Mouse (Mus musculus) intestine, embryonic 15.5 days (tissue): ENCODE results near the gene Cand1. TPM values are rescaled to one million over a fixed set of nuclear protein-coding genes. Genes with fewer than 3 reads are reported as not detected.

Experiments used
- ATAC-seq: fragments of 200-750 bp; cut with Nextera tagmentation; 2 replicates; pipeline ENCODE4 v1.8.0; 2017; ENCODE audit warnings: moderate TSS enrichment, moderate library complexity
- H3K27ac ChIP-seq: fragments of 300-500 bp; sonication (generic); 2 replicates; pipeline ENCODE4 v1.5.1; 2015; ENCODE audit warnings: mild to moderate bottlenecking, inconsistent platforms
- H3K27me3 ChIP-seq: fragments of 300-500 bp; sonication (generic); replicated peaks from 2 replicates; pipeline ENCODE4 v1.6.1; 2015; ENCODE audit warnings: inconsistent platforms
- H3K36me3 ChIP-seq: fragments of 300-500 bp; sonication (generic); 2 replicates; pipeline ENCODE4 v1.6.1; 2015; ENCODE audit warnings: inconsistent platforms
- H3K4me1 ChIP-seq: fragments of 300-500 bp; sonication (generic); replicated peaks from 2 replicates; pipeline ENCODE4 v1.6.1; 2015; ENCODE audit warnings: inconsistent platforms
- H3K4me2 ChIP-seq: fragments of 300-500 bp; sonication (generic); replicated peaks from 2 replicates; pipeline ENCODE4 v1.6.1; 2015; ENCODE audit warnings: mild to moderate bottlenecking, inconsistent platforms
- H3K4me3 ChIP-seq: fragments of 300-500 bp; sonication (generic); replicated peaks from 2 replicates; pipeline ENCODE4 v1.5.1; 2015; ENCODE audit warnings: inconsistent platforms
- H3K9ac ChIP-seq: fragments of 300-500 bp; sonication (generic); 2 replicates; pipeline ENCODE4 v1.6.1; 2015; ENCODE audit warnings: inconsistent platforms
- H3K9me3 ChIP-seq: fragments of 300-500 bp; sonication (generic); 2 replicates; pipeline ENCODE4 v1.6.1; 2016; ENCODE audit warnings: inconsistent platforms
- WGBS: fragments of 180-500 bp; shearing (Covaris S2); methylation state at CpG from one replicate; pipeline ENCODE4 v1.1.7; 2015; 5-methylcytosine and 5-hydroxymethylcytosine counted together
- polyA plus RNA-seq: library from polyadenylated mRNA; unstranded; fragments of >200 nt; fragmentation: Nextera tagmentation; extraction: Ambion mirVana; gene quantifications from 2 replicates; pipeline ENCODE4 v1.2.1, GENCODE M21; 2015

The Cand1 gene
- polyA plus RNA-seq, 1 experiment from 2014 or later = 47.0 TPM

DNA sequence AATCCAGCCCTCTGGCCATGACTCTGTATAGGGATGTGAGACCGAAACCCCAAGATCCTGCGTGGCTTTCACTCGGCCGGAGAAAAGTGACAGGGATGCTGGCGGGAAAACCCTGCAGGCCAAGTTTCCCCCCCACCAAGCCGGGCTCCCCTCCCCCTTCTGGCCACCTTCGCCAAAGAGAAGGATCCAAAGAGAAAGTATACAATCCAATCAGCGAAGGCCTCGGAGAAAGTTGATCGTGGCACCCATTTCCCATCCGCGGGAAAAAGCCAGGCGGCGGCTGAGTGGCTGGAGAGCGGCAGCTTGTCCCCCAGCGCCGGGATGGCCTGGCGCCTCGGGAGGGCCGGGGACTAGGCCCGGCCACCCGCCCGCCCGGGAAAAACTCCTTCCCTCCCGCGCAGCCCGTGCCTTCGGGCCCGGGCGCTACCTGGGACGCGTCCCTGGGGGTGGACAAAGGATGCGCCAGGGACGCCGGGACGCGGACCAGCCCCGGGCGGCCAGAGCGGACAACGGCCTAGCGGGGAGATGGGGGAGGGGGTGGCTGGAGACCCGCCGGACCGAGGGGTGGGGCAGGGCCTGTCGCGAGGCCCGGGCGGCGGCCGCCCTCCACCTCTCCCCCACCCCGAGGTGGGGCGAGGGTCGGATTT, 747 bp downstream of the Cand1 start:
- Histone ChIP-seq H3K4me2 (peak overlapping the region; percentile 67), H3K4me1 (peaks cover 8% of the 10 kb centered on the region; the same call in 1 of the 2 replicates), H3K27me3 (no peaks in the 10 kb centered on the region), H3K9ac (peak overlapping the region; percentile 99), H3K27ac (peak overlapping the region; percentile 98), H3K9me3 (no peaks in the 10 kb centered on the region), H3K36me3 (no peaks in the 10 kb centered on the region), H3K4me3 (peak overlapping the region; percentile 99)
- peak; percentile 41 for ATAC-seq
- under 1% methylated on average over 54 of the region's 54 CpGs for WGBS

DNA sequence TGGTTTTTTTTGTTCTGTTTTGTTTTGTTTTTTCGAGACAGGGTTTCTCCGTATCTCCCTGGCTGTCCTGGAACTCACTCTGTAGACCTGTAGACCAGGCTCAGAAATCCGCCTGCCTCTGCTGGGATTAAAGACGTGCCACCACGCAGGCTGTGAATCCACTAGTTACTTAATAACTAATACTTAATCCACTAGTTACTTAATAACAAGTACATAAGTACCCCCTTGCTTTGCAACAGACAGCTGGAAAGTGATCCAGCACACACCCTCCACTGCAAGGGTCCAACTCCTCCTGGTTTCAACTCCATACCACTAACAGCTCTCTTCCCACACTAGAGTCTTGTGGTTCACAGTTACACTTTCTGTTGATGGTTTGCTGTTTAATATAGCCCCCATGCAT, 8.3 kb downstream of the Cand1 start:
- H3K36me3 ChIP-seq = 0 out of 2 replicates have a peak, but pooled peaks cover 3% of the 10 kb centered on the region
- H3K4me3 ChIP-seq = no peak overlapping the region
- 76% methylated on average over 5 of the region's 5 CpGs for WGBS
- no peaks in the 10 kb centered on the region for H3K9me3 ChIP-seq
- ATAC-seq = 0 out of 2 replicates have a peak, but pooled peaks have one; percentile 34
- no peak overlapping the region for H3K9ac ChIP-seq
- H3K4me2 ChIP-seq = no peak overlapping the region
- no peak overlapping the region for H3K27ac ChIP-seq
- H3K4me1 ChIP-seq = peaks cover 19% of the 10 kb centered on the region
- H3K27me3 ChIP-seq = no peaks in the 10 kb centered on the region

DNA sequence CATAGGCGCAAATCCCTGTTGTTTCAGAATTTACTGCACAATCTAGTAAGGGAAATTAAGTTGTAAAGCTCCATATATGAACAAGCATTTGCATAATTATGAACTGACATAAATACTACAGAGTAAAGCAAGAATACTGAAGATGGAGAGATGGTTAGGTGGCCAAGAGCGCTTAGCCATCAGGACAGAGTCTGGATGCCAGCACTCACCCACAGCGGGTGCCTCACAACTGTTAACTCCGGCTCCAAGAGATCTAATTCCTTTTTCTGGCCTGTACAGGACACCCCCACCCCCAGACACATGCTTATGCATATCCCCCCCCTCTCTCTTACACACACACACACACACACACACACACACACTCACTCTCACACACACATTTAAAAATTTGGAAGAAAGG, 9.2 kb downstream of the Cand1 start:
- Histone ChIP-seq H3K27me3 (no peaks in the 10 kb centered on the region), H3K36me3 (0 out of 2 replicates have a peak, but pooled peaks cover 3% of the 10 kb centered on the region), H3K4me2 (no peak overlapping the region), H3K9me3 (no peaks in the 10 kb centered on the region), H3K4me3 (no peak overlapping the region), H3K4me1 (peaks cover 19% of the 10 kb centered on the region), H3K9ac (no peak overlapping the region), H3K27ac (no peak overlapping the region)
- ATAC-seq = no peak
- WGBS = 83% methylated on average over 4 of the region's 4 CpGs

DNA sequence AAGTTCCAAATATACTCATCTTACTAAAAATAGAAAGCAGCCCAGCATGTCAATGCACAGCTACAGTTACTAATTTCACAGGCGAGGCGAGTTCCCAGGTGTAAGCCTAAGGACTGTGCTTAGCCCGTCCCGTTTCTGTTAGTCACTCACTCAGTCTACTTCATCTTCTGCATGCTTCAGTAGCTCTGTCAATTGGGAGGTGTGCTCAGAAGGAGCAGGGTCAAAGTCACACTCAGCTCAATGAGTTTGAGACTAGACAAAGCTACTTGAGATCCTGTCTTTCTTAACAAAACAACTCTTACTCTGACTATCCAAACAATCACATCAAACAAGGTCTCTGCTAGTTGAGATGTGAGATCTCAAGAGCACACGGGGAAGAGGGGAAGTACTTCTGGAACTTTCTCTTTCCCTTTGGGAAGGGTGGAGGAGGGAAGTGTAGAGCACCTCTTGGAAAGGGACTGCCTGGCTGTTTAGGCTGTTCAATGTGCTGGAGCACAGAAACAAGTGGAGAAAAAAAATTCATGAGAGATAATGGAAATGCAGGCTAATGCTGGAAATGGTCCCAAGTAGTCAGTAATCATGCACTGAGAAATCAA, 9.7 kb downstream of the Cand1 start:
- Histone ChIP-seq H3K27ac (no peak overlapping the region), H3K27me3 (no peaks in the 10 kb centered on the region), H3K4me1 (peaks cover 19% of the 10 kb centered on the region), H3K4me2 (no peak overlapping the region), H3K4me3 (no peak overlapping the region), H3K9me3 (no peaks in the 10 kb centered on the region), H3K9ac (no peak overlapping the region), H3K36me3 (0 out of 2 replicates have a peak, but pooled peaks cover 4% of the 10 kb centered on the region)
- ATAC-seq = peak; percentile 48; the same call in 1 of the 2 replicates
- WGBS = 68% methylated on average over 5 of the region's 5 CpGs

- Histone ChIP-seq H3K27me3 (no peaks in the 10 kb centered on the region), H3K9ac (no peak overlapping the region), H3K36me3 (peaks cover 9% of the 10 kb centered on the region; the same call in 1 of the 2 replicates), H3K27ac (no peak overlapping the region), H3K4me3 (no peak overlapping the region), H3K9me3 (no peaks in the 10 kb centered on the region), H3K4me2 (no peak overlapping the region), H3K4me1 (peaks cover 9% of the 10 kb centered on the region)
- ATAC-seq = no peak
- WGBS = 76% methylated on average over 4 of the region's 4 CpGs
These were observed 16.2 kb downstream of the Cand1 start for GRCm38 (mm10) chr10:119223686-119224085.

DNA sequence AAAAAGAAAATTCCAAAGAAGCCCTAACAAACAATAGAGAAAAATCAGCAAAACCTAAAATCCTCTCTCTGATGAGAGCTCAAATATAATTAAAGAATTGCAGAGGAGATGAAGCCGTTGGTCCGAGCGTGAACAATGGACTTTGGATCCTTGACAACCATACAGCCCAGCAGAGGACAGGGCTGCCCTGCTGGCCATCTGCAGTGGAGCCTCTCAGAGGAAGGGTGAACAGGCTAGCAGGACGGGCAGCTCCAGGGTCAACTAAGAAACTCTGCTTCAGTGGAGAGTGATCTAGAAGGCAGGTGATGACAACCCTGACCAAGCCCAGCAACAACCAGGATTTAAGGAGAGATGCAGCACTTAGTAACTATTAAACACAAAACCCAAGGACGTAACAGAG, 18.2 kb downstream of the Cand1 start:
- Histone ChIP-seq H3K36me3 (peaks cover 14% of the 10 kb centered on the region; the same call in 1 of the 2 replicates), H3K9me3 (no peaks in the 10 kb centered on the region), H3K27ac (no peak overlapping the region), H3K4me1 (peaks cover 9% of the 10 kb centered on the region), H3K9ac (no peak overlapping the region), H3K27me3 (no peaks in the 10 kb centered on the region), H3K4me2 (no peak overlapping the region), H3K4me3 (no peak overlapping the region)
- ATAC-seq = peak; percentile 36; the same call in 1 of the 2 replicates
- 54% methylated on average over 5 of the region's 5 CpGs for WGBS

GRCm38 (mm10) chr10:119219415-119219814, 20.4 kb downstream of the Cand1 start:
- Histone ChIP-seq H3K27me3 (no peaks in the 10 kb centered on the region), H3K36me3 (peaks cover 14% of the 10 kb centered on the region), H3K4me1 (peaks cover 9% of the 10 kb centered on the region)

DNA sequence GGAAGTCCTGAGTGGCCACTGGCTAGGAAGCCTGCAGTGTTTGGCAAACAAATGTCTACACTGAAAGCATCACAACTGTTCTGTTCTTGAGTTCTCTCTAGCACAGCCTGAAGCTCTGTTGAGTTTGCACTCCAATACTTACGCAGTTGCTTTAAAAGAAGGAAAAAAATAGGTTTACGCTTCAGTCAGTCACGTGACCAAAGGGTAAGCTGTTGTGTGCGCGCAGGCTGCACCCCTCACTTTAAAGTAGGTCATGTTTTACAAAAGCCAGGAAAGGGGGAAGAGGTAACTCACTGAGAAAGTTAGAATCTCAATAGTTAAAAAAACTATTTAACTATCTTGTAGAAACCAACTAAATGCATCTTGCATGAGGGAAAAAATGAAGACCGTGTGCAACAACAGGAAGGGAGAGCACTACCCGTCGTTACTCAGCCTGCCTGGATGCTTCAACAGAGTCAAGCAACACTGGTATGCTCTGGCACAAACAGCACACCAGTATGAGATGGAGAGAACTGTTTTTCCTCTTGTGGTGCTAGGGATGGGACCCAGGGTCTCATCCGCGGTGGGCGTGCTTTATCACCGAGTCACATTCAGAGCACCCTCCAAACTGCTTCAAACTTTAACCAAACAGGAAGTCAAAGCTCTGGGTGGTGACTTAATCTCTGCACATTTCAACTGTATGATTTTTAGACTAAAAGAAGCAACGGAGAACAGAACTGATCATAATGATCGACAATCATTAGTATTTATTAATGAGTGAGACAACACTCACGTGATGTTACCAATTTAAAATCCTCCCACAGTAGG, 21.4 kb downstream of the Cand1 start:
- Histone ChIP-seq H3K4me3 (no peak overlapping the region), H3K27ac (no peak overlapping the region), H3K36me3 (peaks cover 13% of the 10 kb centered on the region), H3K4me2 (no peak overlapping the region), H3K9ac (no peak overlapping the region), H3K4me1 (peaks cover 9% of the 10 kb centered on the region), H3K27me3 (no peaks in the 10 kb centered on the region), H3K9me3 (no peaks in the 10 kb centered on the region)
- WGBS = 88% methylated on average over 15 of the region's 15 CpGs
- no peak for ATAC-seq

More at GRCm38 (mm10) chr10:119219415-119219814, 20.4 kb downstream of the Cand1 start:
- Histone ChIP-seq H3K4me2 (no peak overlapping the region), H3K27ac (no peak overlapping the region), H3K4me3 (no peak overlapping the region), H3K9me3 (no peaks in the 10 kb centered on the region), H3K9ac (no peak overlapping the region)
- WGBS = 56% methylated on average over 11 of the region's 11 CpGs
- ATAC-seq = no peak

- WGBS = 76% methylated on average over 5 of the region's 5 CpGs
- Histone ChIP-seq H3K9me3 (no peaks in the 10 kb centered on the region), H3K4me1 (no peaks in the 10 kb centered on the region), H3K4me2 (no peak overlapping the region), H3K36me3 (peaks cover 23% of the 10 kb centered on the region), H3K27ac (no peak overlapping the region), H3K4me3 (no peak overlapping the region), H3K9ac (no peak overlapping the region), H3K27me3 (no peaks in the 10 kb centered on the region)
- peak; percentile 56; the same call in 1 of the 2 replicates for ATAC-seq
These were observed 27.4 kb downstream of the Cand1 start for GRCm38 (mm10) chr10:119212443-119212842.

- Histone ChIP-seq H3K27ac (no peak overlapping the region), H3K4me3 (no peak overlapping the region), H3K9me3 (no peaks in the 10 kb centered on the region), H3K27me3 (no peaks in the 10 kb centered on the region), H3K9ac (no peak overlapping the region), H3K36me3 (peaks cover 24% of the 10 kb centered on the region), H3K4me1 (no peaks in the 10 kb centered on the region), H3K4me2 (no peak overlapping the region)
- no peak for ATAC-seq
- 90% methylated on average over 11 of the region's 11 CpGs for WGBS
These were observed 28.6 kb downstream of the Cand1 start for GRCm38 (mm10) chr10:119211251-119211650.

- no peaks in the 10 kb centered on the region for H3K9me3 ChIP-seq
- H3K4me2 ChIP-seq = no peak overlapping the region
- peak; percentile 92 for ATAC-seq
- peaks cover 37% of the 10 kb centered on the region for H3K36me3 ChIP-seq
- no peak overlapping the region for H3K27ac ChIP-seq
- no peak overlapping the region for H3K4me3 ChIP-seq
- WGBS = 76% methylated on average over 8 of the region's 8 CpGs
- no peaks in the 10 kb centered on the region for H3K27me3 ChIP-seq
- H3K4me1 ChIP-seq = 0 out of 2 replicates have a peak, but pooled peaks cover 7% of the 10 kb centered on the region
- H3K9ac ChIP-seq = no peak overlapping the region
These were observed 33.4 kb downstream of the Cand1 start for GRCm38 (mm10) chr10:119206309-119206932.

DNA sequence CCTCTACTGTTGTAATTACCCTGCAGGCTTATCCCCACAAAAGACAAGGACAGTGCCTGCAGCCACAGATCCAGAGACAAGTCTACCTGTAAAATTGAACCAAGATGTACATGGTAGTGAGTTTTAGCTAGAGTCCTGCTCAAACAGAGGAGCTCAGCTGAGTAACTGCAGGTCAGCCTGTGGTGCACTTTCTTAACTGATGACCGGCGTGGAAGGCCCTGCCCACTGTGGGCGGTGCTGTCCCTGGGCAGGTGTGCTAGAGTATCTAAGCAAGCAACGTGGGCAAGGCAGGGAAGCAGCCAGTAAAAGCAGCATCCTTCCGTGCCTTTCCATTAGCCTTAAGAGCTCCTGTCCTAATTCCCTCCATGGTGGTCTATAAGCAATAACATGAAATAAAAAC, 34.6 kb downstream of the Cand1 start:
- Histone ChIP-seq H3K9ac (no peak overlapping the region), H3K4me2 (no peak overlapping the region), H3K27me3 (no peaks in the 10 kb centered on the region), H3K4me3 (no peak overlapping the region), H3K27ac (no peak overlapping the region), H3K9me3 (no peaks in the 10 kb centered on the region), H3K4me1 (0 out of 2 replicates have a peak, but pooled peaks cover 7% of the 10 kb centered on the region), H3K36me3 (peaks cover 34% of the 10 kb centered on the region)
- 71% methylated on average over 5 of the region's 5 CpGs for WGBS
- 0 out of 2 replicates have a peak, but pooled peaks have one; percentile 39 for ATAC-seq
